Mouse (Mus musculus) CH12.LX (cell line): ENCODE measurements around the gene Gm15217. TPM values are rescaled to one million over a fixed set of nuclear protein-coding genes. Genes with fewer than 3 reads are reported as not detected.
A peak's percentile ranks its signal among the peaks of the same experiment; 100 is the strongest.

Source experiments
- DNase-seq: peaks from one replicate; pipeline ENCODE4 v3.0.0-alpha.2; 2013; ENCODE audit errors: extremely low read depth
- H3K27ac ChIP-seq: 2 replicates; pipeline ENCODE4 v1.5.1; 2012; ENCODE audit warnings: low read depth, mild to moderate bottlenecking, control low read depth, moderate library complexity; ENCODE audit not compliant: insufficient read depth
- H3K27me3 ChIP-seq: replicated peaks from 2 replicates; pipeline ENCODE3; 2012; ENCODE audit warnings: inconsistent platforms
- H3K36me3 ChIP-seq, 2 experiments: replicated peaks in 1 of 2; 2 replicates each; pipeline versions ENCODE3 to v1.6.1; 2012; ENCODE audit warnings: inconsistent platforms in 1 of 2, low read length in 1 of 2, mild to moderate bottlenecking in 1 of 2, mixed read lengths in 1 of 2, moderate library complexity in 1 of 2; ENCODE audit not compliant: control insufficient read depth in 1 of 2, insufficient read depth in 1 of 2
- H3K4me1 ChIP-seq, 2 experiments: 2 replicates each; pipeline ENCODE4 v1.6.1; 2012; ENCODE audit warnings: inconsistent platforms in 1 of 2, moderate library complexity in 1 of 2; ENCODE audit not compliant: insufficient read depth in 2 of 2, control insufficient read depth in 1 of 2
- H3K4me2 ChIP-seq: 2 replicates; pipeline ENCODE4 v1.6.1; 2012; ENCODE audit warnings: low read depth, mild to moderate bottlenecking, control low read depth; ENCODE audit not compliant: poor library complexity, insufficient read depth, severe bottlenecking
- H3K4me3 ChIP-seq, 3 experiments: fragments of 150-350 bp in 1 of 3; sonication (generic) in 1 of 3; replicated peaks in 1 of 3; 2 replicates each; pipeline versions ENCODE3 to v1.5.1; 2011 to 2012; ENCODE audit warnings: low read depth in 2 of 3, low read length in 2 of 3, mild to moderate bottlenecking in 2 of 3, moderate library complexity in 2 of 3, control low read depth in 1 of 3, improper control_type of control experiment in 1 of 3, inconsistent platforms in 1 of 3, mixed read lengths in 1 of 3; ENCODE audit not compliant: poor library complexity in 1 of 3
- H3K79me2 ChIP-seq: replicated peaks from 2 replicates; pipeline ENCODE4 v1.6.1; 2012; ENCODE audit warnings: mild to moderate bottlenecking, moderate library complexity; ENCODE audit not compliant: control insufficient read depth, poor library complexity, insufficient read depth, severe bottlenecking; ENCODE audit errors: extremely low read depth
- H3K9ac ChIP-seq: 2 replicates; pipeline ENCODE4 v1.6.1; 2012; ENCODE audit warnings: low read depth, mild to moderate bottlenecking, control low read depth, moderate library complexity; ENCODE audit not compliant: insufficient read depth
- H3K9me3 ChIP-seq: replicated peaks from 2 replicates; pipeline ENCODE3; 2012; ENCODE audit warnings: low read length, inconsistent platforms, mixed read lengths
- CHD1 ChIP-seq: IDR thresholded peaks from 2 replicates; pipeline ENCODE4 v1.6.1; 2012; ENCODE audit warnings: low read depth, low read length, improper control_type of control experiment, inconsistent platforms
- CHD2 ChIP-seq: IDR thresholded peaks from 2 replicates; pipeline ENCODE4 v1.6.1; 2011; ENCODE audit warnings: low read length, improper control_type of control experiment
- CTCF ChIP-seq, 2 experiments: IDR thresholded peaks in 1 of 2; conservative IDR thresholded peaks in 1 of 2; 2 replicates each; pipeline ENCODE4 v1.5.1; 2011 to 2012; ENCODE audit warnings: low read depth in 2 of 2, low read length in 2 of 2, improper control_type of control experiment in 1 of 2, inconsistent platforms in 1 of 2, mild to moderate bottlenecking in 1 of 2, moderate library complexity in 1 of 2
- E2F4 ChIP-seq: IDR thresholded peaks from 2 replicates; pipeline ENCODE4 v1.6.1; 2011; ENCODE audit warnings: low read depth, low read length, improper control_type of control experiment; ENCODE audit not compliant: insufficient replicate concordance
- ETS1 ChIP-seq: conservative IDR thresholded peaks from 2 replicates; pipeline ENCODE4 v1.6.1; 2012; ENCODE audit warnings: low read depth, mild to moderate bottlenecking, inconsistent platforms, low read length, improper control_type of control experiment, moderate library complexity
- IRF4 ChIP-seq: IDR thresholded peaks from 2 replicates; pipeline ENCODE4 v1.6.1; 2014; ENCODE audit warnings: low read depth, mild to moderate bottlenecking, inconsistent platforms, low read length, improper control_type of control experiment
- JUND ChIP-seq: conservative IDR thresholded peaks from 2 replicates; pipeline ENCODE4 v1.6.1; 2011; ENCODE audit warnings: low read depth, low read length, improper control_type of control experiment
- KAT2A ChIP-seq: IDR thresholded peaks from 2 replicates; pipeline ENCODE4 v1.6.1; 2012; ENCODE audit warnings: low read length, improper control_type of control experiment, inconsistent platforms; ENCODE audit not compliant: insufficient replicate concordance
- MAFK ChIP-seq: IDR thresholded peaks from 2 replicates; pipeline ENCODE4 v1.6.1; 2011; ENCODE audit warnings: low read length, improper control_type of control experiment; ENCODE audit not compliant: insufficient replicate concordance
- MAZ ChIP-seq: IDR thresholded peaks from 2 replicates; pipeline ENCODE4 v1.6.1; 2012; ENCODE audit warnings: low read depth, mild to moderate bottlenecking, inconsistent platforms, low read length, improper control_type of control experiment, moderate library complexity
- MYC ChIP-seq: IDR thresholded peaks from 2 replicates; pipeline ENCODE4 v1.6.1; 2011; ENCODE audit warnings: low read depth, mild to moderate bottlenecking, improper control_type of control experiment, low read length
- NELFE ChIP-seq: IDR thresholded peaks from 2 replicates; pipeline ENCODE4 v1.6.1; 2011; ENCODE audit warnings: low read depth, low read length, improper control_type of control experiment
- PAX5 ChIP-seq: IDR thresholded peaks from 2 replicates; pipeline ENCODE4 v1.6.1; 2012; ENCODE audit warnings: low read length, inconsistent platforms, mixed read lengths
- POLR2A ChIP-seq: IDR thresholded peaks from 2 replicates; pipeline ENCODE4 v1.6.1; 2011; ENCODE audit warnings: low read depth, mild to moderate bottlenecking, improper control_type of control experiment, low read length
- RAD21 ChIP-seq: IDR thresholded peaks from 2 replicates; pipeline ENCODE4 v1.6.1; 2011; ENCODE audit warnings: low read depth, mild to moderate bottlenecking, low read length, improper control_type of control experiment, moderate library complexity
- SMC3 ChIP-seq: IDR thresholded peaks from 2 replicates; pipeline ENCODE4 v1.6.1; 2011; ENCODE audit warnings: low read depth, low read length, improper control_type of control experiment
- TBP ChIP-seq: conservative IDR thresholded peaks from 2 replicates; pipeline ENCODE4 v1.6.1; 2011; ENCODE audit warnings: low read depth, low read length, improper control_type of control experiment
- USF1 ChIP-seq: IDR thresholded peaks from 2 replicates; pipeline ENCODE4 v1.6.1; 2014; ENCODE audit warnings: low read depth, mild to moderate bottlenecking, inconsistent platforms, low read length, improper control_type of control experiment
- ZC3H11A ChIP-seq: IDR thresholded peaks from 2 replicates; pipeline ENCODE4 v1.6.1; 2012; ENCODE audit warnings: low read depth, mild to moderate bottlenecking, inconsistent platforms, low read length, improper control_type of control experiment
- ZKSCAN1 ChIP-seq: IDR thresholded peaks from 2 replicates; pipeline ENCODE4 v1.6.1; 2012; ENCODE audit warnings: low read depth, inconsistent platforms, low read length, improper control_type of control experiment, borderline replicate concordance
- ZMIZ1 ChIP-seq: IDR thresholded peaks from 2 replicates; pipeline ENCODE4 v1.6.1; 2012; ENCODE audit warnings: low read depth, mild to moderate bottlenecking, inconsistent platforms, low read length, improper control_type of control experiment
- ZNF384 ChIP-seq: IDR thresholded peaks from 2 replicates; pipeline ENCODE4 v1.6.1; 2012; ENCODE audit warnings: low read depth, low read length, improper control_type of control experiment, inconsistent platforms
- dilution Hi-C: fragments of 300-500 bp; cut with MboI; formaldehyde crosslinking; loops from 2 replicates; pipeline ENCODE4 v1.14.3; 2020; ENCODE audit warnings: low sequenced_read_pairs; ENCODE audit not compliant: extremely low pct_unique_long_range_greater_than_20kb, extremely low pct_ligation_motif_present
- in situ Hi-C: fragments of 300-500 bp; cut with MboI; formaldehyde crosslinking; loops from 3 replicates; pipeline ENCODE4 v1.14.3; 2019; ENCODE audit warnings: low sequenced_read_pairs, low pct_ligation_motif_present, low pct_unique_long_range_greater_than_20kb, mixed read lengths
- polyA plus RNA-seq: library from polyadenylated mRNA; unstranded; fragments of >175 nt; gene quantifications from 2 replicates; pipeline ENCODE4 v1.2.1, GENCODE M21; 2012; ENCODE audit warnings: low read depth; ENCODE audit not compliant: insufficient read length
- total RNA-seq, 2 experiments: library from RNA; depleted of rRNA; stranded (reverse); fragments of 300-350 nt in 1 of 2; fragments of >200 nt in 1 of 2; gene quantifications; 2 replicates each; pipeline ENCODE4 v1.2.3; 2012 to 2014

The Gm15217 gene
- total and polyA plus RNA-seq, 3 experiments: not detected

DNA sequence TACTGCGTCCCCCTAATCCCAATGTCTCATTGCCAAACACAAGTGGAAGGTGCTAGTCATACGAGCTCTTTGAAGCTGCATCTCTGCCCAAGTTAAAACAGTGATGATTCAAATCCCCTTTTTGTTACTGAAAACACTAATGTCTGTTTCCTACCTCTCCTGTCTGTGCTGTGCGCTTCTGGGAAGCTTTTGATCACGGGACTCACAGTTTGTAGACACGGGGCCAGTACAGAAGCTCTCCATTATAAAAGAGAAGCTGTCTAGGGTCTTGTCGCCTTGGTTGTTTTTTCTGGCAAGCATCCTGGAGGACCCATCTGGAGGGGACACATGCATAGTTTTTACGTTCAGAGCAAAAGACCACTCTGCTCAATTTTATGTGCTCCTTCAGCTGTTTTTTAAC, 21.9 kb upstream of the Gm15217 start:
- H3K4me2 ChIP-seq: no peak overlapping the region
- H3K36me3 ChIP-seq: no peaks in the 10 kb centered on the region
- dilution Hi-C loops (no loop called here), in situ Hi-C loops (no loop called here)
- no peak overlapping the region for H3K27ac ChIP-seq
- H3K4me3 ChIP-seq: no peak overlapping the region
- no peak for DNase-seq
- H3K9ac ChIP-seq: no peak overlapping the region
- 0 out of 4 replicates have a peak, but pooled peaks cover 0 to 2% of the 10 kb centered on the region in 2 experiments for H3K4me1 ChIP-seq
- no peaks in the 10 kb centered on the region for H3K79me2 ChIP-seq
- TF ChIP-seq ZKSCAN1 (no peak), IRF4 (no peak), TBP (peak; percentile 60; the same call in 1 of the 2 replicates), MYC (no peak), POLR2A (peak; percentile 44; the same call in 1 of the 2 replicates), ZMIZ1 (0 out of 2 replicates have a peak, but pooled peaks have one; percentile 43)
- H3K9me3 ChIP-seq: no peaks in the 10 kb centered on the region
- H3K27me3 ChIP-seq: no peaks in the 10 kb centered on the region

DNA sequence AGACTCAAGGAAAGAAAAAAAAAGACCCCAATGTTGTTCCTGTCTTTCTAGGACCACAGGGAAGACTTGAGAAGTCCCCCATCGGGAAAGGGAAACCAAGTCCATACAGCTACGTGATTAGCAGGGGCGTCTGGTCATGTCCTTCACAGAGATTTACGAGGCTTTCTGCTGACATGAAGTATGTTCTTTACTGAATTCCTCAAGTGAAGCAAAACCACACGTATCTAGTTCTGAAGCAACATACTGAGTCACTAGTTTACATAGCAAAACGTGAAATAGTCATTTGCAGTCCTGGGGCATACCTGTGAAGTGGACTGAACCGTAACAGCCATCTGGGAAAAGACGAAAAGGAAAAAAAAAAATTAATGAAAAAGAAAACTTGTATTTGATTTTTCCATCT, 21.5 kb upstream of the Gm15217 start:
- H3K4me1 ChIP-seq: 0 out of 4 replicates have a peak, but pooled peaks cover 0 to 2% of the 10 kb centered on the region in 2 experiments
- in situ Hi-C loops: no loop called here
- no peak for DNase-seq

DNA sequence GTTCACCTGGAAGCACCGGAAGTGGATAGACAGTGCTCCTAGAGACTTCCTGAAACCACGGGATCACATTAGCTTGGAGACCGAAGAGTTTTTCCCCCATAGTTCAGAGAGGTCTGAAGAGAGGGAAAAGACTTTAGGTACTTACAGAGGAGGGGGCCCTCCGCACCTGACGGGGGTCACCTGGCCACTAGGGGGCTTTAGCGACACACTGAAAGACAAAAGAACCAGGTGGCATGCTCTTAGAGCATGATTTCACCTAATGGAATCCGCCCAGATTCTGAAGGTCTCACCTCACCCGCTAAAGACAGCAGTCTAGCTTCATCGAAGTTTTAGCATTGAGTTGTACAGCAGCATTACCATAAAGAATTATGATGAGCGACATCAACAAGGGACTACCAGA, 16.0 kb upstream of the Gm15217 start:
- Histone ChIP-seq H3K4me3 (no peak overlapping the region), H3K79me2 (no peaks in the 10 kb centered on the region), H3K27me3 (no peaks in the 10 kb centered on the region), H3K4me1 (0 out of 4 replicates have a peak, but pooled peaks cover 0 to 2% of the 10 kb centered on the region in 2 experiments), H3K9me3 (no peaks in the 10 kb centered on the region), H3K9ac (no peak overlapping the region), H3K4me2 (no peak overlapping the region), H3K36me3 (no peaks in the 10 kb centered on the region), H3K27ac (no peak overlapping the region)
- in situ Hi-C loops (no loop called here), dilution Hi-C loops (no loop called here)
- TF ChIP-seq SMC3 (peak; percentile 40; the same call in 1 of the 2 replicates), CTCF (conservative IDR thresholded peaks at IDR 0.05 in 1 of 2, IDR thresholded peaks at IDR 0.05 in 1 of 2; ENCODE audit: low read depth in 2 of 2, low read length in 2 of 2) (peak; percentile 27 to 61; a peak in 2 of 4 replicates), ETS1 (no peak), RAD21 (peak; percentile 50)
- DNase-seq: no peak

More for the DNA sequence above, 21.5 kb upstream of the Gm15217 start:
- Histone ChIP-seq H3K4me3 (no peak overlapping the region), H3K79me2 (no peaks in the 10 kb centered on the region), H3K9ac (no peak overlapping the region), H3K27ac (no peak overlapping the region), H3K36me3 (no peaks in the 10 kb centered on the region), H3K9me3 (no peaks in the 10 kb centered on the region), H3K27me3 (no peaks in the 10 kb centered on the region), H3K4me2 (no peak overlapping the region)
- no peak for TF ChIP-seq ZKSCAN1
- no peak for TF ChIP-seq SMC3
- no peak for TF ChIP-seq NELFE
- TF ChIP-seq POLR2A: no peak
- TF ChIP-seq JUND: no peak
- no peak for TF ChIP-seq ZC3H11A
- TF ChIP-seq KAT2A: no peak
- no peak for TF ChIP-seq MAFK
- TF ChIP-seq ZNF384: no peak
- no peak for TF ChIP-seq MYC
- no peak for TF ChIP-seq TBP
- no peak for TF ChIP-seq CHD2
- TF ChIP-seq USF1: no peak
- TF ChIP-seq RAD21: no peak
- TF ChIP-seq MAZ: no peak
- TF ChIP-seq PAX5: no peak
- TF ChIP-seq CHD1: no peak
- no peak for TF ChIP-seq IRF4
- no peak for TF ChIP-seq E2F4
- dilution Hi-C loops: no loop called here
